Mouse (Mus musculus): ENCODE measurements around the gene Cd44.

DNA sequence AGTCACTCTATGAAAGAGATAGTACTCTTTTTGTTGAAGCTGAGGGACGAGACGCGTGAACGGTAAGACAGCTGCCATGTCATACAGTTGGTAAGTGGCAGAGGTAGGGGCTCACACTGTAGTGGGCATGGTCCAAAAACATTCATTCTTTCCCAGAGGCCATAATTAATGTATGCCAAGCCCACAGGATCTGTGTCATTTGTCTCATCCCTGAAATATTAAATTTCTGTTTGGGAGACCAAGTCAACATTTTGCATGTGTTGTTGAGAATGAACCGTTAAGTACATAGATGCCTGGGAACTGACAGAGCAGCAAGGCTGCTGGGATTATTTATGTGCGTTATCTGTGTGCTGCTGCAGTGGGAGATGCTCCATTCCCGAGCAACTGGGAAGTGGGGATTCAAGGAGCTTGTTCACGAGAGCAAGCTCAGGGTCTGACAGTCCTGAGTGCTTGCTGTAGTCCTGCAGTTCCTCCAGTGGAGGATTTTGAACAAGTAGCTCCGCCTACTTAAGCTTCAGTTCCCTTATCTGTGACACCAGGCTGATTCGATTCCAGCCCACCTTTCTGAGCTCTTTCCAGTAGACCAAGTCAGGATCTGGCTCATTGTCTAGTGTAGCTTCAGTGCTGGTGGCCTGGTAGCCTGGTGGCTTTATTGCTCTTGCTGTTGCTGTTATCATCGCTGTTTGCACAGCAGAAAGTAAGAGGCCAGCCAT, 12.5 kb upstream of the Cd44 start:
- no peak for TF ChIP-seq RCOR1 (conservative IDR thresholded peaks at IDR 0.05; ENCODE audit: low read depth, low read length)
- peak; percentile 1 for TF ChIP-seq RAD21 (IDR thresholded peaks at IDR 0.05; ENCODE audit: low read depth, low read length)
- TF ChIP-seq CTCF (conservative IDR thresholded peaks at IDR 0.05 in 1 of 2, IDR thresholded peaks at IDR 0.05 in 1 of 2; ENCODE audit: low read depth in 2 of 2, low read length in 2 of 2) = no peak
- peak; percentile 71 for TF ChIP-seq TBP (conservative IDR thresholded peaks at IDR 0.05; ENCODE audit: low read depth, low read length)
- no peak for TF ChIP-seq MAX (IDR thresholded peaks at IDR 0.05; ENCODE audit: low read length)
- no peak for TF ChIP-seq SIN3A (IDR thresholded peaks at IDR 0.05; ENCODE audit: low read length)
- TF ChIP-seq POLR2AphosphoS2 (IDR thresholded peaks at IDR 0.05; ENCODE audit: low read depth, low read length) = no peak
- peak; percentile 50 for TF ChIP-seq POLR2A (IDR thresholded peaks at IDR 0.05; ENCODE audit: low read depth, low read length)
- no peak for TF ChIP-seq USF1 (IDR thresholded peaks at IDR 0.05; ENCODE audit: low read depth, low read length)
- no peak for TF ChIP-seq MXI1 (IDR thresholded peaks at IDR 0.05; ENCODE audit: low read depth, low read length)
- TF ChIP-seq JUND (conservative IDR thresholded peaks at IDR 0.05; ENCODE audit: low read depth, low read length) = no peak

Measured in CH12.LX (cell line).